Mouse (Mus musculus) adipocyte (in vitro differentiated cells): ENCODE results near the gene Rnls.

ENCODE experiments used
- DNase-seq: peaks from one replicate; pipeline ENCODE4 v3.0.0-alpha.2; 2016; ENCODE audit warnings: low spot score

Rnls gene

GRCm38 (mm10) chr19:33102783-33103139 is 289.3 kb downstream of the Rnls start:
- DNase-seq: no peak

DNA sequence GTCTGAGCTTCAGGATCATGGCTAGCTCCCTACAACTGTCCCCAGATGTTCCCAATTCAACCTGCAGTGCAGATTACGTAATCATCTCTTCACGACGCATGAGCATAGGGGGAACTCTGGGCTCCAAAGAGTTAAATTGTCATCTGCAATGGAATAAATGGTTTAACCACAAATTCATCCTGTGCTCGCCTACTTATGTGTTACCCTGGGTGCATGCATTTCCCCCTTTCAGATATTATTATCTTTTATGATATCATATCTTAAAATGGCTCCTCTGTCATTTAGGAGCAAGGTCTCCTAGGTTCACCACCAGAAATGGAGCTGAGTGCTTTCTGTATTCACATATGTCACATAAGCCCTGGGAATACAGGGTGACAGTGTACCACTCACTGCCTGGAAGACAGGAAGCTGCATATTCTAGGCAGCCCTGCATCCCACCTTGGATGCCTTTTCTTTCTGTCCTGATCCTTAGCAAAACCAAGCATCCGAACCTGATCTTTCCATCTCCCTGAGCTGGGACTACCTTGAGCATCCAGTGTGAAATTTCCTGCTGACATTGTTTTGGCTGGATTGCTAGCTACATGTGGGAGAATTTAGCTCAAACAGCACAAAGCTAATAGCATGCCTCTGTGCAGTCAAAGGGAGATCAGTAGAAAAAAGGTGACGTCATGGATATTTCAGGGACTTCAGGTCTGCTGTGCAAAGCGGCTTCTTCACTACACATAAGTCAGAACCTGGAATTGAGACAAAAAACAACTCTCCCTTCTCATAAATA is 289.9 kb downstream of the Rnls start:
- no peak for DNase-seq

DNA sequence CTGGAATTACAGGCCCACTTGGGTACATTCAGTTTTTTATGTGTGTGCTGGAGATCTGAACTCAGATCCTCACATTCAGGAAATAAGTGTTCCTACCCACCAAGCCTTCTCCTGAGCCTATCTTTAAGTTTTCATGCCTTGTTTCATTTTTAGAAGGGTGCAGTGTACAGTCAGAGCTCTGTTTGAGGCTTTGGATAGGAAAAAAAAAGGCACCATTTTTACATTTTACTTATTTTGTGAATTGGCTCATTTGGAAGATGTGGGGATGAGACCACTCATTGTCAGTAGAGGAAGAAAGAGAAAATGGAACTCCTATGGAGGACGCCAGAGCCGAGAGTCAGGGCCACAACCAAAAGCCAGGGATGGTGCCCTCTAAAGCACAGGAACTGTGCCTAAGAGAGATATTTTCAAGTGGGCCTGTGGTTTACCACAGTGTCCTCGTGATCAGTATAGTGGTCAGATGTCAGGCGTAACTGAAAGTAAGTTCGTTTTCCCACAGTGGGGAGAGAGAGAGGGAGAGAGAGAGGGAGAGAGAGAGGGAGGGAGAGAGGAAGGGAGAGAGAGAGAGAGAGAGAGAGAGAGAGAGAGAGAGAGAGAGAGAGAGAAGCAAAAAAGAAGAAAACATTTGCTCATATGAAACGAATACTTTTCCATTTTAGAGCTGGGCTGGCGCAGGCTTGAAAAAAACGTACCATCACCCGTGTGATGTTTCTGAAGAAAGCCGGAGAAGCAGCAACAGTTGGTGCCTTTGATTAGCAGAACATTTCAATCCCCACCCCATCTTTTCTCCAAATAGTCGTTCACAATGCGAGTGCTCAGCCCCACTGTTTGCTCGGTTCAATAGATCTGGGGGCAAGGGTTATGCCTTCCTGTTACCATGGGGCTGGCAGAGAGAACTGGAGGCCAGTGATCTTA is 290.7 kb downstream of the Rnls start:
- DNase-seq: no peak

DNA sequence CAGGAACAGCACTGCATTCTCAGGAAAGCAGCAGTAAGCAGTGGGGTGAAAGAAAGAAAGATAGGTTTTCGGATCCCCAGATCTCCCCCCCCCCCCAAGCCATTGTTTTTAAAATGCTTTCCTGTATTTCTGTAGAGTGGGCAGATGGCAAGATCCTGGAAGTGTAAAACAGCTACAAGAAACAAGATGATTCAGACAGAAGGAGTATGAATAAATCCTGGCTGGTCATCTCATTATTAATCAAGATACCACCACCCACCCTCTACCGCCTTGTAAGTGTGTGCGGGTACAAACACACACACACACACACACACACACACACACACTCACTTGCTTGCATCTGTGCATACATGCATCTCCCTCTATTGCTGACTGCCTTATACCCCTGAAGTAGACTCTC is 291.5 kb downstream of the Rnls start:
- no peak for DNase-seq

- DNase-seq: peak; percentile 30
These were observed 292.1 kb downstream of the Rnls start for GRCm38 (mm10) chr19:33100031-33100430.

- DNase-seq: no peak
These were observed 292.8 kb downstream of the Rnls start for GRCm38 (mm10) chr19:33099201-33099788.

DNA sequence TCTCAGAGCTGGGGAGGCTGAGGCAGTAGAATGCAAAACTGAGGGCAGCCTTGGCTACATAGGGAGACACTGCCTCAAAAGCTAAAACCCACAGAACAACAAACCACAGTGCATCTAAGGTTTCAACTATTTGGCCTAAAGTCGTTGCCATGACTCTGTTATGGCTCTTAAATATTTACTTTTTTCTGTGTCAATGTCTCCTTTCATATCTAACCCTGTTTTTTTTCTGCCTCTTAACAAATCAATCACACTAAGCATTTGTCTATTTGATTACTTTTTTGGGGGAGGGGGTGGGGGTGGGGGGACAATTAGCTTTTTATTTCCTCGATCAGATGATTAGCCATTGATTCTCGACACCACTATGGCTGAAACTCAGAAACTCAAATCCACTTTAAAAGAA is 294.4 kb downstream of the Rnls start:
- DNase-seq: no peak

DNA sequence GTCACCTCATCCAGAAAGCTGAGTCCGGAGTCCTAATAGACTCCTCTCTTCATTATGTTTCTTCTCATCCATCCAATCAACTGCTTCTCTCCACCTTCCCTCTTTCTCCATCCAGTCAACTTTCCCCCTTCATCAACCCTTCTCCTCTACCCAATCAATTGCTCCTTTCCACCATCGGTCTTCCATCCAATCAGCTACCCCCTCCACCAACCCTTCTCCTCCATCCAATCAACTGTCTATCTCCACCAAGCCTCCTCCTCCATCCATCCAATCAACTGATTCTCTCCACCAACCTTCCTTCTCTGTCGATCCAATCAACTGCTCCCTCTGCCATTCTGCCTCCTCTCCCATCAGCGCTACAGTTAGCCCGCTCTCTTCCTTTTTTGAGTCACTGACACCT is 295.5 kb downstream of the Rnls start:
- no peak for DNase-seq

- no peak for DNase-seq
These were observed 299.5 kb downstream of the Rnls start for GRCm38 (mm10) chr19:33092575-33092974.

GRCm38 (mm10) chr19:33091324-33091723 is 300.8 kb downstream of the Rnls start:
- DNase-seq: no peak

- DNase-seq: no peak
These were observed 303.2 kb downstream of the Rnls start for GRCm38 (mm10) chr19:33088868-33089267.

GRCm38 (mm10) chr19:33087961-33088360 is 304.1 kb downstream of the Rnls start:
- DNase-seq: no peak
